Mouse (Mus musculus) right cerebral cortex, adult 18-20 months (tissue): Measurements from ENCODE around the gene Pcsk1.
A peak's percentile ranks its signal among the peaks of the same experiment; 100 is the strongest.

ENCODE experiments used
- DNase-seq: peaks from one replicate; pipeline ENCODE4 v3.0.0; 2022; ENCODE audit warnings: mixed read lengths

Pcsk1 gene

GRCm38 (mm10) chr13:75089721-75090410, at the start of gene Pcsk1:
Gene Pcsk1 (plus strand): TSS chr13:75089826.
- DNase-seq: peak; percentile 73

GRCm38 (mm10) chr13:75058818-75059217, 30.8 kb upstream of the Pcsk1 start:
- DNase-seq: no peak

GRCm38 (mm10) chr13:75063947-75064346, 25.7 kb upstream of the Pcsk1 start:
- no peak for DNase-seq

GRCm38 (mm10) chr13:75088597-75088996, 1.0 kb upstream of the Pcsk1 start:
- no peak for DNase-seq

GRCm38 (mm10) chr13:75090411-75090779, 769 bp downstream of the Pcsk1 start:
- peak; percentile 21 for DNase-seq

- DNase-seq: peak; percentile 63
These were observed 1.4 kb downstream of the Pcsk1 start for GRCm38 (mm10) chr13:75091071-75091470.

GRCm38 (mm10) chr13:75095487-75095886, 5.9 kb downstream of the Pcsk1 start:
- no peak for DNase-seq

- peak; percentile 57 for DNase-seq
These were observed 23.5 kb downstream of the Pcsk1 start for GRCm38 (mm10) chr13:75113114-75113513.

- DNase-seq: peak; percentile 45
These were observed 24.4 kb downstream of the Pcsk1 start for GRCm38 (mm10) chr13:75114007-75114424.

- DNase-seq: peak; percentile 8
These were observed 25.2 kb downstream of the Pcsk1 start for GRCm38 (mm10) chr13:75114838-75115237.

- DNase-seq: no peak
These were observed 46.2 kb downstream of the Pcsk1 start for GRCm38 (mm10) chr13:75135833-75136232.

- DNase-seq: no peak
These were observed 71.0 kb downstream of the Pcsk1 start for GRCm38 (mm10) chr13:75160661-75161060.

GRCm38 (mm10) chr13:75163408-75163807, 73.8 kb downstream of the Pcsk1 start:
- DNase-seq: peak; percentile 4
